Mouse (Mus musculus): ENCODE measurements at regions not wholly inside any gene's neighbourhood (a gene's known extent, or its start where the extent isn't known, plus 50 kb on each side); places are given as distances from the start of the nearest gene placed in this dataset.

DNA sequence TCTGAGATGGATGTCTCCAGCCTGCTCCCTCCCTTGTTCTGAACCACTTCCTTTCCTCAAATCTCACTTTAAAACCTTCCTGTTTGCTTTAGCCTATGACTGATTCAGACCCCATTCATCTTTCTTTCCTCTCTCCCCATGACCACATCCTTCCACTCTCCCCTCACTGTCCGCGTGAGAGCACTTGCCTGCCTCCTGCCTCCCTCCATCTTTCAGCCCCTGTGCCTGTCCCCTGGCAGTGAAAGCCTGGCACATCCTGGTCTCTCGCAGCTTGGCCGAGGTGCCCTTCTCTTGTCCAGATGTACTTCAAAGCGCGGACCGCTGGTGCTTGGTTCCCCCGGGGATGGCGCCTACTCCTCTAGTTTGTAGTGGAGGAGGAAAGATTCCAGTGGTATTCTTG lies 416.3 kb downstream of the Ccdc171 start:
- TF ChIP-seq CTCF (conservative IDR thresholded peaks at IDR 0.05 in 1 of 2, IDR thresholded peaks at IDR 0.05 in 1 of 2; ENCODE audit: low read depth in 2 of 2, low read length in 2 of 2) (no peak), E2F4 (IDR thresholded peaks at IDR 0.05; ENCODE audit: insufficient replicate concordance, low read depth, low read length) (no peak), POLR2A (IDR thresholded peaks at IDR 0.05; ENCODE audit: low read depth, low read length) (no peak), NRF1 (IDR thresholded peaks at IDR 0.05; ENCODE audit: low read depth, low read length) (no peak), JUN (IDR thresholded peaks at IDR 0.05; ENCODE audit: insufficient read depth, low read depth, low read length) (no peak), TCF12 (IDR thresholded peaks at IDR 0.05; ENCODE audit: low read depth, low read length) (no peak), HCFC1 (IDR thresholded peaks at IDR 0.05; ENCODE audit: low read depth, low read length) (no peak), ZKSCAN1 (IDR thresholded peaks at IDR 0.05; ENCODE audit: borderline replicate concordance, low read depth, low read length) (no peak), ELF1 (IDR thresholded peaks at IDR 0.05; ENCODE audit: low read depth, low read length) (no peak), MAX (IDR thresholded peaks at IDR 0.05; ENCODE audit: low read length) (no peak), MXI1 (IDR thresholded peaks at IDR 0.05; ENCODE audit: low read depth, low read length) (no peak), SIN3A (IDR thresholded peaks at IDR 0.05; ENCODE audit: low read length) (no peak), PAX5 (IDR thresholded peaks at IDR 0.05; ENCODE audit: low read length) (no peak)
